ENCODE assay signal across 11 mouse cellular contexts in the genomic region with DNA sequence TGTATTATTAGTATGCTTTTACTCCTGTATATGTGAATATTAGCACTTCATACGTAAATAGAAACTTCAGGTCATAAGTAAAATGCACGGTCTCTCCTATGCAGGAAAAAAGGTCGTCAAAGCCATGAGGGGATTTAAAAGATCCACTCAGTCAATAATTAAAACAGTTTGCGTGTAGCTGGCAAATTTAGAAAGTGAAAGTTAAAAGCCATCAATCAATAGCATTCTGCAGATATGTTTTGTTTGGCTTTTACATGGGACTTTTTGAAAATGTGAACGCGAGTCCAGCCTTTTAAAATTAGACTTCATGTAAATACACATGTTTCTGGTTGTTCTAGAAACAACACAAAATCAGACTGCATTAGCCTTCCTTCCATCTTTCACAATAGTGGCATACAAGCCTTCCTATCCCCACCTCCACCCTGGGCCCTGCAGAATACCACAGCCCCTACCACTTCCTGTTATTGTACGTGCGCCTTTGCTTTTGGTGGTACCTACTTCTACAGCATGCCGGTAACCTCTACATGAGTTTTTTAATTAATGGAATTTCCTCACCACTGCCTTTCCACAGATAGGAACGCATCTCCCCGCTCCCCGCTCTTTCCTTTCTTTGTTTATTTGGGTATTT. TPM values are rescaled to one million over a fixed set of nuclear protein-coding genes. Genes with fewer than 3 reads are reported as not detected.
DNase-seq lines count a peak whose midpoint lies in the region; ATAC-seq and TF ChIP-seq lines count a peak whose summit lies in the region.
"Had no signal": no experiment of that assay in that cellular context is flagged by ENCODE, and none has a peak within 500 bp of the region (broad histone marks: within the 10 kb centered on the region; RNA-seq: fewer than 3 reads in every experiment).

No protein-coding gene starts in this region.

- no peak overlapping the region for H3K27ac ChIP-seq in lung, embryonic 16.5 days (ENCODE audit: low read length)
- no peak overlapping the region for H3K27ac ChIP-seq in hindbrain, postnatal 0 days
- H3K27ac ChIP-seq in left cerebral cortex, adult 2 months: no peak overlapping the region
- H3K27ac ChIP-seq: midbrain, embryonic 10.5 days; stomach, postnatal 0 days had no signal

- H3K9me3 ChIP-seq in lung, embryonic 16.5 days (ENCODE audit: control insufficient read depth, low read length): no peaks in the 10 kb centered on the region
- H3K9me3 ChIP-seq in hindbrain, postnatal 0 days (ENCODE audit: low read length): no peaks in the 10 kb centered on the region
- H3K9me3 ChIP-seq: midbrain, embryonic 10.5 days had no signal

- intact Hi-C loops in left cerebral cortex, adult 2 months (cut with DNase I): no loop called here

- no peak for TF ChIP-seq CTCF in hindbrain, postnatal 0 days (IDR thresholded peaks at IDR 0.05; ENCODE audit: low read depth)
- TF ChIP-seq CTCF in left cerebral cortex, adult 2 months (IDR thresholded peaks at IDR 0.05): no peak

- ATAC-seq in lung, embryonic 16.5 days (ENCODE audit: low read depth): 0 out of 2 replicates have a peak, but pooled peaks have one; percentile 41
- ATAC-seq in hindbrain, postnatal 0 days: no peak
- ATAC-seq: forebrain, embryonic 14.5 days had no signal

- peak overlapping the region; percentile 15; the same call in 1 of the 2 replicates for H3K4me2 ChIP-seq in lung, embryonic 16.5 days (ENCODE audit: low read depth, low read length)
- no peak overlapping the region for H3K4me2 ChIP-seq in hindbrain, postnatal 0 days (ENCODE audit: low read depth, low read length)

- DNase-seq in A20 (ENCODE audit: low read depth, low spot score): peak; percentile 75
- DNase-seq in T-cell, adult 2 months (ENCODE audit: low spot score): peak; percentile 96
- DNase-seq in spleen, adult 18-20 months: peak; percentile 53 to 59
- no peak for DNase-seq in layer of hippocampus, postnatal 10 days (ENCODE audit: low spot score in 2 of 2)
- no peak for DNase-seq in adrenal gland, adult 2 months
- no peak for DNase-seq in hindbrain, postnatal 0 days (ENCODE audit: low spot score)
- no peak for DNase-seq in left cerebral cortex, adult 2 months (ENCODE audit: extremely low spot score in 1 of 2, low spot score in 2 of 2)

- no peaks in the 10 kb centered on the region for H3K36me3 ChIP-seq in lung, embryonic 16.5 days (ENCODE audit: control insufficient read depth, insufficient read depth, low read length)
- H3K36me3 ChIP-seq in hindbrain, postnatal 0 days (ENCODE audit: insufficient read depth, low read length): no peaks in the 10 kb centered on the region
- H3K36me3 ChIP-seq: midbrain, embryonic 10.5 days had no signal

- WGBS in lung, embryonic 16.5 days: 63% methylated on average over 12 of the region's 12 CpGs
- 90% methylated on average over 12 of the region's 12 CpGs for WGBS in hindbrain, postnatal 0 days

- no peaks in the 10 kb centered on the region for H3K27me3 ChIP-seq in lung, embryonic 16.5 days (ENCODE audit: control insufficient read depth, insufficient read depth, low read depth, low read length)
- H3K27me3 ChIP-seq in hindbrain, postnatal 0 days (ENCODE audit: insufficient read depth, low read length): no peaks in the 10 kb centered on the region

- H3K9ac ChIP-seq in lung, embryonic 16.5 days (ENCODE audit: low read length): no peak overlapping the region
- no peak overlapping the region for H3K9ac ChIP-seq in hindbrain, postnatal 0 days (replicated peaks; ENCODE audit: low read length)

- no peak overlapping the region for H3K4me3 ChIP-seq in lung, embryonic 16.5 days (ENCODE audit: low read length)
- no peak overlapping the region for H3K4me3 ChIP-seq in hindbrain, postnatal 0 days (ENCODE audit: low read length)
- H3K4me3 ChIP-seq in left cerebral cortex, adult 2 months: no peak overlapping the region
- H3K4me3 ChIP-seq: midbrain, embryonic 10.5 days had no signal

- no peaks in the 10 kb centered on the region for H3K4me1 ChIP-seq in lung, embryonic 16.5 days (replicated peaks; ENCODE audit: control insufficient read depth, insufficient read depth, low read length)
- H3K4me1 ChIP-seq in hindbrain, postnatal 0 days (ENCODE audit: insufficient read depth, low read length): no peaks in the 10 kb centered on the region
- H3K4me1 ChIP-seq: midbrain, embryonic 10.5 days had no signal

RNA-seq across cellular contexts. Expression of gene Dyrk2, which starts 12.4 kb away (rescaled TPM):
- polyA plus RNA-seq in lung, embryonic 16.5 days (2015; fragmentation: Nextera tagmentation; extraction: Ambion mirVana): 6.7 and 6.9 TPM in 2 replicates
- total RNA-seq in layer of hippocampus, postnatal 10 days (2021): 10 to 100 TPM; 60.4 to 63.3 TPM
- total RNA-seq in adrenal gland, adult 2 months (2021): 10 to 100 TPM; 25.4 to 46.7 TPM
- polyA plus RNA-seq in adrenal gland, adult 2 months (2012; rRNA removed): 4.4 and 5.3 TPM in 2 replicates
- 30.8 and 52.7 TPM in 2 replicates for total RNA-seq in hindbrain, postnatal 0 days (2014; rRNA removed)
- 7.7 and 8.0 TPM in 2 replicates for polyA plus RNA-seq in hindbrain, postnatal 0 days (2015; fragmentation: Nextera tagmentation; extraction: Ambion mirVana)
- 10 to 100 TPM; 49.9 to 53.9 TPM for total RNA-seq in left cerebral cortex, adult 2 months (2021)

Comparison
In these comparisons a context has a peak if more than half of its experiments do, and no peak if none do; other contexts are left out.
1. DNase-seq: peak in A20 (single experiment), T-cell, adult 2 months (single experiment) and spleen, adult 18-20 months (2 of 2); none in layer of hippocampus, postnatal 10 days (0 of 2), adrenal gland, adult 2 months (single experiment), hindbrain, postnatal 0 days (single experiment) and left cerebral cortex, adult 2 months (0 of 2).